9 mouse cellular contexts compared by ENCODE assay signal in the genomic region with DNA sequence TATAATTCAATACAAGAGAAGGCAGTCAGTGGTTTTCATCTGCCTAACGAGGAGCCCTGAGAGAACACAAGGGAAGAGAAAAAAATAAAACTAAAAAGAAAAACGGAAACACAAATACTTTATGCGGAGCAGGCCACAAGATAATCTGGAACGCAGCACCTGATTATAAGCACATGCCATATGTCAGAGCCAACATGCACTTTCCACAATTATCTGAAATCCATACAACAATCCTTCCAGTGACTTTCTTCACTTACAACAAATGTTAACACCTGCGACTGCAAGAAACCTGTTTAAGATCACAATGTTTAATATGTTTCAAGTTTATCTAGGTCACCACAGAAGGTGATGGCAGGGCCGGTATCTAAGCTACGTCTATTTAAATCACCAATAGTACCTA. TPM values are rescaled to one million over a fixed set of nuclear protein-coding genes. Genes with fewer than 3 reads are reported as not detected.
DNase-seq lines count a peak whose midpoint lies in the region; ATAC-seq and TF ChIP-seq lines count a peak whose summit lies in the region.
"Had no signal": no experiment of that assay in that cellular context is flagged by ENCODE, and none has a peak within 500 bp of the region (broad histone marks: within the 10 kb centered on the region; RNA-seq: fewer than 3 reads in every experiment).

No protein-coding gene starts in this region.

- 33% methylated on average over 7 of the region's 7 CpGs for WGBS in embryonic facial prominence, embryonic 13.5 days
- WGBS in intestine, embryonic 16.5 days, result 31% methylated on average over 7 of the region's 7 CpGs
- 58% methylated on average over 7 of the region's 7 CpGs for WGBS in midbrain, postnatal 0 days

- H3K4me3 ChIP-seq in layer of hippocampus, adult 2 months, result peak overlapping the region; percentile 94
- peak overlapping the region; percentile 92 for H3K4me3 ChIP-seq in embryonic facial prominence, embryonic 13.5 days
- peak overlapping the region; percentile 93 for H3K4me3 ChIP-seq in intestine, embryonic 16.5 days (ENCODE audit: low read length)
- H3K4me3 ChIP-seq in midbrain, postnatal 0 days (ENCODE audit: low read depth, low read length), result peak overlapping the region; percentile 98

- H3K4me1 ChIP-seq in embryonic facial prominence, embryonic 13.5 days, result peaks cover 19% of the 10 kb centered on the region
- H3K4me1 ChIP-seq in intestine, embryonic 16.5 days (ENCODE audit: control insufficient read depth, insufficient read depth, low read length), result peaks cover 4% of the 10 kb centered on the region; the same call in 1 of the 2 replicates
- no peaks in the 10 kb centered on the region for H3K4me1 ChIP-seq in midbrain, postnatal 0 days (ENCODE audit: insufficient read depth, low read length)

- ATAC-seq in embryonic facial prominence, embryonic 13.5 days (ENCODE audit: insufficient number of reproducible peaks, insufficient read depth, low FRiP score, low TSS enrichment, low read depth), result no peak
- ATAC-seq in intestine, embryonic 16.5 days, result no peak
- ATAC-seq in midbrain, postnatal 0 days (ENCODE audit: low FRiP score), result no peak

- peak overlapping the region; percentile 93 for H3K9ac ChIP-seq in embryonic facial prominence, embryonic 13.5 days
- peak overlapping the region; percentile 90; the same call in 1 of the 2 replicates for H3K9ac ChIP-seq in intestine, embryonic 16.5 days (ENCODE audit: low read depth, low read length)
- H3K9ac ChIP-seq in midbrain, postnatal 0 days (replicated peaks; ENCODE audit: low read length, poor library complexity, severe bottlenecking), result peak overlapping the region; percentile 92

- H3K9me3 ChIP-seq in embryonic facial prominence, embryonic 13.5 days, result no peaks in the 10 kb centered on the region
- no peaks in the 10 kb centered on the region for H3K9me3 ChIP-seq in intestine, embryonic 16.5 days (ENCODE audit: control insufficient read depth, low read length)
- no peaks in the 10 kb centered on the region for H3K9me3 ChIP-seq in midbrain, postnatal 0 days (ENCODE audit: low read length)

- peak overlapping the region; percentile 62 for H3K4me2 ChIP-seq in embryonic facial prominence, embryonic 13.5 days
- H3K4me2 ChIP-seq in intestine, embryonic 16.5 days (ENCODE audit: low read depth, low read length), result peak overlapping the region; percentile 56
- H3K4me2 ChIP-seq in midbrain, postnatal 0 days (ENCODE audit: low read depth, low read length, poor library complexity, severe bottlenecking), result peak overlapping the region; percentile 53

- H3K36me3 ChIP-seq in embryonic facial prominence, embryonic 13.5 days, result peaks cover 14% of the 10 kb centered on the region
- H3K36me3 ChIP-seq in intestine, embryonic 16.5 days (ENCODE audit: control insufficient read depth, insufficient read depth, low read length), result 0 out of 2 replicates have a peak, but pooled peaks cover 8% of the 10 kb centered on the region
- no peaks in the 10 kb centered on the region for H3K36me3 ChIP-seq in midbrain, postnatal 0 days (ENCODE audit: insufficient read depth, low read length)

- H3K27me3 ChIP-seq in embryonic facial prominence, embryonic 13.5 days, result no peaks in the 10 kb centered on the region
- no peaks in the 10 kb centered on the region for H3K27me3 ChIP-seq in intestine, embryonic 16.5 days (replicated peaks; ENCODE audit: control insufficient read depth, insufficient read depth, low read length)
- no peaks in the 10 kb centered on the region for H3K27me3 ChIP-seq in midbrain, postnatal 0 days (ENCODE audit: insufficient read depth, low read length)

- TF ChIP-seq CTCF in layer of hippocampus, adult 2 months (conservative IDR thresholded peaks at IDR 0.05), result no peak
- TF ChIP-seq CTCF in midbrain, postnatal 0 days (IDR thresholded peaks at IDR 0.05), result no peak

- DNase-seq in layer of hippocampus, adult 2 months (ENCODE audit: low spot score in 2 of 2), result no peak
- DNase-seq in layer of hippocampus, postnatal 10 days (ENCODE audit: low spot score in 2 of 2), result no peak
- DNase-seq in midbrain, postnatal 0 days (ENCODE audit: low spot score), result no peak
- DNase-seq in adrenal gland, postnatal 4 days (ENCODE audit: low spot score in 2 of 2), result no peak
- no peak for DNase-seq in frontal cortex, postnatal 10 days (ENCODE audit: low spot score in 2 of 2)
- DNase-seq in right cerebral cortex, postnatal 36 days (ENCODE audit: low spot score in 2 of 2), result no peak

- peak overlapping the region; percentile 93; the same call in 1 of the 2 replicates for H3K27ac ChIP-seq in layer of hippocampus, adult 2 months
- no peak overlapping the region for H3K27ac ChIP-seq in embryonic facial prominence, embryonic 13.5 days
- no peak overlapping the region for H3K27ac ChIP-seq in intestine, embryonic 16.5 days (ENCODE audit: low read length)
- H3K27ac ChIP-seq in midbrain, postnatal 0 days (ENCODE audit: low read depth, low read length), result no peak overlapping the region

RNA-seq across cellular contexts. Expression of gene Asb5, which starts 0.8 kb away (rescaled TPM):
- 1 to 10 TPM; 1.5 to 1.7 TPM for total RNA-seq in layer of hippocampus, adult 2 months (2021)
- 1 to 10 TPM; 1.5 to 2.7 TPM for total RNA-seq in layer of hippocampus, postnatal 10 days (2021)
- polyA plus RNA-seq in embryonic facial prominence, embryonic 13.5 days (2015; fragmentation: Nextera tagmentation; extraction: Ambion mirVana), result 6.8 and 7.7 TPM in 2 replicates
- 3.0 and 3.6 TPM in 2 replicates for polyA plus RNA-seq in intestine, embryonic 16.5 days (2015; fragmentation: Nextera tagmentation; extraction: Ambion mirVana)
- 1.1 and 14.6 TPM in 2 replicates for total RNA-seq in midbrain, postnatal 0 days (2014; rRNA removed)
- polyA plus RNA-seq in midbrain, postnatal 0 days (2015; fragmentation: Nextera tagmentation; extraction: Ambion mirVana), result 10.7 and 11.4 TPM in 2 replicates
- total RNA-seq in adrenal gland, postnatal 4 days (2021), result 1 to 10 TPM; 1.3 to 5.0 TPM
- total RNA-seq: megakaryocyte-erythroid progenitor cell, adult 5-6 weeks had no signal

RNA-seq across cellular contexts. Expression of gene Spcs3, which starts 1.2 kb away (rescaled TPM):
- 10 to 100 TPM; 44.9 to 47.1 TPM for total RNA-seq in layer of hippocampus, adult 2 months (2021)
- total RNA-seq in layer of hippocampus, postnatal 10 days (2021), result 10 to 100 TPM; 36.1 to 37.1 TPM
- 80.2 and 91.0 TPM in 2 replicates for polyA plus RNA-seq in embryonic facial prominence, embryonic 13.5 days (2015; fragmentation: Nextera tagmentation; extraction: Ambion mirVana)
- polyA plus RNA-seq in intestine, embryonic 16.5 days (2015; fragmentation: Nextera tagmentation; extraction: Ambion mirVana), result 88.6 and 89.9 TPM in 2 replicates
- total RNA-seq in midbrain, postnatal 0 days (2014; rRNA removed), result 31.8 and 39.3 TPM in 2 replicates
- 33.4 and 33.9 TPM in 2 replicates for polyA plus RNA-seq in midbrain, postnatal 0 days (2015; fragmentation: Nextera tagmentation; extraction: Ambion mirVana)
- total RNA-seq in adrenal gland, postnatal 4 days (2021), result 10 to 100 TPM; 55.4 to 57.6 TPM
